Mouse (Mus musculus) ovary, postnatal 14 days (tissue): ENCODE measurements around the gene Insr.
"Not testable (repeated sequence)": the region's sequence is repeated elsewhere in the genome, so short reads cannot be mapped to it uniquely, and the experiment has no call there.

ENCODE experiments used
- DNase-seq: peaks from one replicate; pipeline ENCODE4 v3.0.0; 2022; ENCODE audit warnings: low spot score

The Insr gene

DNA sequence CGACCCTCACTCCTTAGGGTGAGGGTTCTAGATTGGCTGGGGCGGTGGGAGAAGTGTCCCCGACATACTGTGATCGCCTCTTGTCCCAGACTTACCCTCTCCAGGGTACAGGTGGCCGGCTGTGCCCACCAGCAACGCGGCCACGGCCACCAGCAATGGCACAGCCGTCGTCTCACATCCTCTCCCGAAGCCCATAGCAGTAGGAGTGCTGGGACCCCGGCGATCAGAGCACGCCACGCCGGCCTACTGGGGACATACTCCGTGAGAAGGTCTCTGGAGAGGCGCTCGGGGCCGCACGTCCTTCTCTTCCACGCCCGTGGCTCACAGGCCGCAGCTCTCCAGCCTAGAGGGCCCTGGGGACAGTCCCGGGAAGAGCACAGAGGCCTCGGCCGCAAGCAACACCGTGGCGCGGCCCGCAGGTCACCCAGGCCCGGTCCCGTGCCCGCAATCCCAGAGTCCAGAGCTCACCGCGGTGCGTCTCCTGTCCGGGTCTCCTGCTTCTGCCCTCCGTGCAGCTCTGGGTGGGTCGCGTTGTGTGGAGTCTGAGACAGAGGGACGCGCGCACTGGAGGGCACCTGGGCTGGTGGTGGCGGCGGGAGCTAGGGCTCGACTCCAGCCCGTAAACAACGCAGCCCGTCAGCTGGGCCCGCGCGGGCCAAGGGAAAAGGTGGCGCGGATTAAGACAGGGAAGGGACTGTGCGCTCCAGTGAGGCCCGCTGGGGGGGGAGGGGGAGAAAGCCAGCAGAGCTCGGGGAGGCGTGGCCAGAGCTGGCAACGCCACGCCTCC is at the start of gene Insr:
TSS of gene Insr (minus strand) at position 684 of the 787 bp plus-strand sequence.
- peak; percentile 91 for DNase-seq

DNA sequence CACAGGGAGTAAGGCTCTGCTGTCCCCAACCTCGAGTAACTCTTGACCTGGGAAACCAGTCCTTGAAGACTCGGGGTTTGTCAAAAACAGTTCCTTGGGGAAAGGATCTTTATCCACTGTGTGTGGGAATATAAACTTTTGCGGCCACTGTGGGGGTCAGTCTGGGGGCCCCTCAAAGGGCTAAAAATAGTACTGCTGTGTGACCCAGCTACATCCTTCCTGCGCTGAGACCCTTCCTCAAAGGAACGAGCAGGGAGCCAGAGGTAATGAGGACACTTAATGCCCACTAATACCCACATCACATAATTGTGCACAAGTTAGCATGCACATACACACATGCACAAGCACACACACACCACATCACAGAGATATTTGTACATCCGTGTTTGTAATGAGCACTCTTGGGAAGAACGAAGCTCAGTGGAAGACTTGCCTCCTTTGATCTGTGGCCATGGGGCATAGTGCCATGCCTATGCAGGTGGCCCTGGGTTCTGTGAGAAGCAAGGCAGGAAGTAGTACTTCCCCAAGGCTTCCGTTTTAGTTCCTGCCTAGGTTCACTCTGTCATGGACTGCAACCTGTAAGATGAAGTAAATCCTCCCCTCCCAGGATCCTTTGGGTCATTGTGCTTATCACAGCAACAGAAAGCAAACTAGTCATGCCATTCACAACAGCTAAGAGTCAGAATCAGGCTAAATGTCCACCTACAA is 48.3 kb upstream of the Insr start:
- no peak for DNase-seq

DNA sequence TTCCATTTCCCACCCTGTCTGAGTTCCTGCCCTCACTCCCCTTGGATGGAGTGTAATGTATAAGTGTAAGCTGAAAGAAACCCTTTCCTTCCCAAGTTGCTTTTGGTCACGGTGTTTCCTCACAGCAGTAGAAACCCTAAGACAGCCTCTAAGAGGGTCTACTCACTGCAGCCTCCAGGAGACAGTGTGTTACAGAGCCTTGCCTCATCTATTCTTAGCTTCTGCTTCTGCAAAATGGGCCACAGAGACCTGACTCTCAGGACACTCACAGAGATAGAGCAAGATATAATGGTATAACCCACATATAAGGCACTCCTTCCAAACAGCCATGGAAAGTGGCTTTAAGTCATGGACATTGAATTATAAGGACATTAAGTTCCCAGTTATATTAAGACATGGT is 47.6 kb upstream of the Insr start:
- no peak for DNase-seq

DNA sequence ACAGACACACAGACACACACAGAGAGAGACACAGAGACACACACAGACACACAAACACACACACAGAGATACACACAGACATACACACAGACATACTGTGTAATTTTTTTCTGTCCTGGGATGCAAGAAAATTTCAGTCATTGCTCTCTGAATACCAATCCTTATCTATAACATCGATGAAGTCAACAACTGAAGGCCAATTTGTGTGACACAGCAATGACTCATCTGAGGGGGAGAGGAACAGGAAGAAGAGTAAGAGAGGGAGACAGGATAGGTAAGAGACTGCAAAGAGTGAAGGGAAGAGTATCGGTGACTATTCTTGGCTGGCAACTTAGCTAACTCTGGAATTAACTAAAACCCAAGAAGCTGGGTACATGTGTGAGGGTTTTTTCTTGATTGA is 44.8 kb upstream of the Insr start:
- DNase-seq = no peak

DNA sequence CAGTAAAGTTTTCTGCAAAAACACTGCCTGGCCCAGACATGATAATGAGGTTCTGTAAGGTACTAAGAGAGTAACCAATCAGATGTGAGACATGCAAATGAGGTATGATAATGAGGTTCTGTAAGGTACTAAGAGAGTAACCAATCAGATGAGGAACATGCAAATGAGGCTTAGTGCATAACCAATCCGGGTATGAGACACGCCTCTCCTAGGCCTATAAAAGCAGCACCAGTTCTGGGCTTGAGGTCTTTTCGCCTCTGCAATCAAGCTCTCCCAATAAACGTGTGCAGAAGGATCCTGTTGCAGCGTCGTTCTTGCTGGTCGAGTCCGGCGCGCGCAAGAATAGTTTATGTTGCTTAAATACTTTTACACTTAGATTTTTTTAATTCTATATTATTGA is 39.9 kb upstream of the Insr start:
- DNase-seq = not testable (repeated sequence)

DNA sequence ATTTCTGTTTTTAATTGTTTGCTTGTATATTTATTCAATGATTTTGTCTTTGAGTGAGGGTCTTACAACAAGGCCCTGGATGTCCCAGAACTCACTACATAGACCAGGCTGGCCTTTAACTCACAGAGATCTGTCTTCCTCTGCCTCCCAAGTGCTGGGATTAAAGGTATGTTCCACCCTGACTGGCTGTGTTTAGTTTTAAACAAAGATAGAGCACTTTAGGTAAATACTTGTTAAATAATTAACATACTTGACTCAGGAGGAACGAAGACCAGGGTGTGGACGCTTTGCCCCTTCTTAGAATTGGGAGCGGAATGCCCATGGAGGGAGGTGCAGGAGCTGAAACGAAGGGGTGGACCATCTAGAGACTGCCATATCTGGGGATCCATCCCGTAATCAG is 37.2 kb upstream of the Insr start:
- DNase-seq = no peak

DNA sequence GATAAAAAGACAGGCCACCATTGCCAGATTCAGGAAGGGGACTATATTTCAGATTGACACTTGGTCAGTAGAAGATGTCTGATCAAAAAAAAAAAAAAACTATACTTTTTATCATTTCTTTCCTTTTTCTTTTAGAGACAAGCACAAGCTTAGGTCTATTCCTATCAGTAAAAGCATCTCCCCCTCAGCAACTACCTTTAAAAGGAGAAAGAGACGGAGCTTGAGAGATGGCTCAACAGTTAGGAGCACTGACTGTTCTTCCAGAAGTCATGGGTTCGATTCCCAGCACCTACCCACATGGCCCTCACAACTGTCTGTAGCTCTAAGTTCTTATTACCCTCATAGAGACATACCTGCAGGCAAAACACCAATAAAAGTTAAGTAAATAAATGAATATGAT is 34.9 kb upstream of the Insr start:
- no peak for DNase-seq

DNA sequence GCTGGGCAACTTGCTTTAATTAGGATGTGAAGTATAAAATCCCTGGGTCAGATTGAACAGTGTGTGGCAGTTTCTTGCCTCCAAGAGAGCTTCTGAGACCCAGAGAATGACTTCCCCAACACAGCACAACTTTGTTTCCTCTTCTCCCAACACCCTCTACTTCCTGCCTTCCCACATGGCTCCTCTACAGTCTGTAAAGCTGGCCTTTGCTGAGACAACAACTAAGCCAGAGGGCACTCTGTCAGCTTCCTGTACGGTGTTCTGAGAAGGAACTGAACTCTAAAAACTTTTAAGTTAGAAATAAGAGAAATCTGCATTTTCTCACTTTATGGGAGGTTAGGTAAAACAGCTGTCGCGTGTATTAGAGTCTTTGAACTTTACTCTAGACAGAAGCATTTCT is 34.4 kb upstream of the Insr start:
- no peak for DNase-seq

DNA sequence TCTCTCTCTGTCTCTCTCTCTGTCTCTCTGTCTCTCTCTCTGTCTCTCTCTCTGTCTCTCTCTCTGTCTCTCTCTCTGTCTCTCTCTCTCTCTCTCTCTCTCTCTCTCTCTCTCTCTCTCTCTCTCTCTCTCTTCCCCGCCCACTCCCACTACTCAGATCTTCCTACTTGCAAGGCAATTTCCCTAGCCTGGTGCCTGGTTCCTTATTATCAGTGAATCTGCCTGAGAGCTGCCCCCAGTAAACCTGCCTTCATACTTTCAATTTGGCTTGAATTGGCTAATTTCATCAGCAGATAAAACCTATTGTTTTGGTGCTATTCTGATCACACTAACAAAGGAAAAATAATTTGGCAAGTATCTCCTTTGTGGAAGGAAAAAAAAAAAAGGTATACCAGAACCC is 34.0 kb upstream of the Insr start:
- not testable (repeated sequence) for DNase-seq

DNA sequence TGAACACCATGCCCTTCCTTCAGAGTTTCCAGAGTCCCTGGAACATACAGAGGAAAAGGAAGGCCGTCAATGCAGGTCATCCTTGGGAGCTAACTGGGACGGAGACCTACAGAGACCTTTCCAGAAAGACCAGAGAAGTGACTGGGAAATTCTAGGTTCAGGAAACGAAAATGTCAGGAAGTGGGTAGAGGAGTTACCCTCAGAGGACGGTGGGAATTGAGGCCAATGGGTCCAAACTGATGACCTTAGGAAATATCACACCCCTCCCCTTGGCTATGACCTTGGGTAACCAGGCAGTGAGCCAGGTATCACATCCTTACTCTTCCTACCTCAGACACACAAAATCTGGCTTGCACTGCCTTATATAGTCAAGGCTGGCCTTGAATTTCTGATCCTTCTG is 32.1 kb upstream of the Insr start:
- DNase-seq = no peak

DNA sequence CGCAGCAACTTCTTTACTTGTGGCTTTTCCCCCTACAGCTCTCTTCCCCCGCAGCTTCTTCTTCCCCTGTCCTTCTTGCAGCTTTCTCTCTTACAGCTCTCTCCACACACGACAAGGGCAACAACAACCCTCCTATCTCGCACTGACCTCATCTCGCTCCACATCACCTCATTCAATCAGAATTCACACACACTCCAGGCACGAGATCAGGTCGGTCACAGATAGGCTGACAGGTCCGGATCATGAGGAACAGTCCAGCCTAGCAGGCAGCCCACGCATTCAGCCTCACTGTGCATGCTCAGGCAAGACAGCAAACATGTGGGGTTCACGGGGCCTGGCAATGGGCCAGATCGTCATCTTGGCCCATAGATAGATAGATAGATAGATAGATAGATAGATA is 30.2 kb upstream of the Insr start:
- no peak for DNase-seq

DNA sequence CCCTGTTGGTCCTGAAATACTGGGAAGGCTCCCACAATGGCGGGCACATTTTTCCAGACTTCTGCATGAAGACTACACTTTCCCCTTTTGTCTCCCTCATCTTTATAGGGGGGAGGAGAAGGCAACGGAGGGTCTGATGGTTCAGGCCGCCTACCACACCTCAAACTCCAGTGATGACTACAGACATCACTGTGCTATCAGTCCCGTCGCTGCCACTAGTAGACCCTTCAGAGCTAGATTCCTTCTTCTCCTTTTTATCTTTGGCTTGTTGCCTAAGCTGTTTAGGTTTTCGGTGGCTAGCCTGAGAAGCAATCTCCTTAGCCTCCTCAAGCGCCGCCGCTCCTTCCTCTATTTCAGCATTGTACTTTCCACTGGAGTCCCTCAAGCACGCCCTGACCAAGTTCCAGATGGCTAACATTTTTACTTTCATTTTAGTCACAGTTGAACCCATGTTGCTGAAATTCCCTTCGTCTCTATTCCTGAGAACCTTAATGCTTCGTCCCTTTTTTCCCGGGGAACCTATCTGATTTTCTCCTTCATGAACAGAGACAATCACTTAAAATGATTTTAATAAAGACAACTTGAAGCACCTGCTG is 28.9 kb upstream of the Insr start:
- not testable (repeated sequence) for DNase-seq

DNA sequence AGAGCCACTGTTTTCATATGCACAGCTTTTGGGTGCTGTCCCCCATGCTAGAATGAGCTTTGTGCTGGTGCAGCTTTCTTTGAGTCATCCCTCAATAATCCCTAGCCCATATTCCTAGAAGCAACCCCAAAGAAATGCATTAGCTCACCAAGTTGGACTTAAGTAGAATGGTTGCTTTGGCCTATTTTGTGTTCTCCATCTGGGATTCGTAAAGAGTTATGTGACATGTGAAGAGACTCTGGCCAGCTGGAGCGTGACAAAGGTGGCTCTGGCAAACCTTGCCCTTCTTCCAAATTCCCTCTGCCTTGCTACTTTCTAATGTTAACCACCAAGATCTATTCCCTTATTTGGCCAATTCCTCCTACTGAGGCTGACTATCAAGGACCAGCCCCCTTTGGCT is 22.7 kb upstream of the Insr start:
- DNase-seq = no peak

DNA sequence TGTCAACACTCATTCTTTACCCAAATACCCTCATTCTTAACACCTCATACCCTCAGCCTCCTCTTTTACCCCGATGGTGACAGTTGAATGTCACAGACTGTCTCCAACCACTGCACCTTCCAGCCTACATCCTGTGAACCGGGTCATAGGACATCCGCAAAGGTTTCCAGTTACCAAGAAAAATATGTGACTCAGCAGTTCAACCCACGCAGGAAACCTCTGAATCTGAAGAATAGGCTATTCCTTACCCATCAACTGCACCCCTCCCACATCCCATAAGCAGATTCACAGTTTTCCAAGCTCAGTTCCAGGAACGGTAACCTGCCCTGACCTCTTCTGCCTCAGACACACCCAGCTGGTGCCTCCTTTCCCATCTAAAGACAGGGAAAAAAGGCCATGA is 19.9 kb upstream of the Insr start:
- DNase-seq = no peak

DNA sequence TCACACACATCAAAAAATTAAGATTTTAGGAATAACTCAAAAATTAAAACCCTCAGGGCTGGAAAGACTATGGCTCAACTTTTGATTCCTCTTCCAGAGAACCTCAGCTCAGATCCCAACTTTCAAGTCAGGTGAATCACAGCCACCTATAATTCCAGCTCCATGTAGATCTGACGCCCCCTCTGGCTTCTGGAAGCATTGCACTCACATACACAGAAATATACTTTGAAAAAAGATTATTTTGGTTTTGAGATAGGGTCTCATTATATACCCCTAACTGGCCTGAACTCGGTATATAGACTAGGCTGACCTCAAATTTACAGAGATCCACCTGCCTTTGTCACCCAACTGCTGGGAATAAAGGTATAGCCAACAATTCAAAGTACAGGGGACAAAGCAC is 6.4 kb upstream of the Insr start:
- DNase-seq = no peak

DNA sequence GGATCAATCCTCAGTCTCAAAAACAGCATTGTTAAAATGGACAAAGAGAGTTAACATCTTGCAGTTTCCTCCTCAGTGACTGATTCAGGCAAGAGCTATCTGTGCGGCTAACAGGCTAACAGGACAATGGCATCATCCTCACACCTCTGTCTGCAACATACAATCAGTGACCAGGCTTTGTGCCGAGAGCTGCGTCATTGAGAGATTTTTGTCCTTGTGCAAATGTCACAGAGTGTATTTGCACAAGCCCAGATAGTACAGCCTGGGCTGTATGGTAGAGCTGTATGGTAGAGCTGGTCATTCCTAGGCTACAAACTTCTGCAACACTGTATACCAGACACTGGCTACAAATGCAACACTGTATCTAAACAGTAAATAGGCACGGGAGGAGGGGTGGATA is 5.2 kb upstream of the Insr start:
- DNase-seq = no peak

DNA sequence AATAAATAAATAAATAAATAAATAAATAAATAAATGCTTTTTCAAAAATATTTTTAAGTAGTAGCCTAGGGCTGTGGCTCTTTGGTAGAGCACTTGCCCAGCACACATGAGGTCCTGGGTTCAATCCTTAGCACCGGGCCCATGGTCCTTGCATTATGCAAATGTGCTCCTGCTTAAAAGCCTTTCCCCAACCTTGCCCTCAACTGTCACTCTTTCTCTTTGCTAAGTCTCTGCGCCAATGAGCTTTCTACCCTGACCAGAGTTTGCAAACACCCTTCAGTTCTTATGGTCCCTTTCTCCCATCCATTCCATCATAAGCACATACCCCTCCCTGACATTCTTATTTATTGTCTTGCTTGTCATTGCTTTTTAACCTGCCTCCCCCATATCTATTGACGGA is 1.9 kb upstream of the Insr start:
- DNase-seq = no peak

DNA sequence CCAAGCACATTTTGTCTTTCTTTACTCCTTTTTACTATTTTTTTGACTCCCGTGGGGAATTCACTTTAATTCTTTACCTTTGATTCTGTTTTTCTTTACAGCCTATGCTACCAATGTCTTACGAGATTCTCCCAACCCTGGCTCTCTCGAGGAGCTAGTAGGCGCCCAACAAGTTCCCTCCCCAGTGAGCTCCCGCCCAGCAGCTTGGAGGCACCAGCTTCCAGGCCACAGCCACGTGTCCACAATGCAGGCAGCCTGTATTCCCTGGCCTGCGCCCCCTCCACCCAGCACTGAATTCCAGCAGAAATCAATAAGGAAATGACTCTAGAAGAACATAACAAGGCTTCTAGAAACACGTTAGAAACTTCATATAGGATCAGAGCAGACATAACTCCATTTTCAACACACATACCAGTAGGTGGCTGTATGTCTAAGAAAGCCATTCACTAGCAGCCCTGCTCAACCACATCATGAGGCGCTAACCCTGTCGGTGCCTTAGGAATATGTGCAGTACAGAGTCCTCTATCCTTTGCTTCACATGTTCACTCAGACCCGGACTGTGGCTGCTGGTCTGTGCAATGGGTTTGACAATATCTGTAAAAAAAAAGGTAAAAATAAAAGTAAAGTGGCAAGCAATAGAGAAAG is 971 bp upstream of the Insr start:
- no peak for DNase-seq

DNA sequence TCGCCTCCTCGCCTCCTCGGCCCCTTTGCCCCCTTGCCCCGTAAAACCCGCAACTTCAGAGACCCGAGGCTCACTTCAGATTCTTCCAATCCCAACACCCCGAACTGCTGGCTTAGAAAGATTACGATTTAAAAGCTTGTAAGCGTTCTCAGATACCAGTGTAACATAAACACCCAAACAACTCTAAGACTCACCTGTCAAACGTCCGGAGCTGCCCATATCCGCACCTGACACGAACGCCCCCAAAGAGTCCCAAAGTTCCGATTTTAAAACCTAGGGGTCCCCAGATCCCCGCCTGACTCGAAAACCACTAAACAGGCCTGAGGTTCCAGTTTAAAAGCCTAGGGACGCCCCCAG is 282 bp upstream of the Insr start:
- no peak for DNase-seq

DNA sequence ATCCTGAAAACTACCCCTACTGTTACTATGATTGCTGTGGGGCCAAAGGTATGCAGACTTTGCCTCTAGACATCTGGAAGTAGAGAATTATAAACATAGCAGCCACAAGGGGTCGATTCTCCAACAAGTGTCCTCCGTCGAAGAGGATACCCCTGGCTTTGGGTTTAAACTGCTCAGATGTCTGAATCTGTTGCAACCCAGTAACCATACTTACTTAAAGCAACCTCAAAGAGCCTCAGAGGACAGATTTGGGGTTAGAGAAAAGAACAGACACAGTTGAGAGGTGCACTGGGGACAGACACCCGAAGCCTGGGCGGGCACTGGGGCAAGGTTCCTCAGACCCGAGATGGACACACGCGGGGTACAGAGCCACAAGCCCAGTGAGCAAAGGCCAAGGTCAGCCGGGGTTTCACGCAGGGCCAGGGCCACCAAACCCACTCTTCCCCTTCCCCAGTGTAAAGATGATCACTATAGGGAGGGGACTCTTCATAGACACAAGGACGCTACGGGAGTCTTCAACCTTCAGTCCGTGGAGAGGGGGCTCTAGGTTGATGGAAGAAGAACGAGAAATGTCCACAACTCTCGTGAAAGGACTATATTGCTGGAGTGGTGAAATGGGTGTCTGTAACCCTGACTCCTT is 1.1 kb downstream of the Insr start:
- DNase-seq = no peak

DNA sequence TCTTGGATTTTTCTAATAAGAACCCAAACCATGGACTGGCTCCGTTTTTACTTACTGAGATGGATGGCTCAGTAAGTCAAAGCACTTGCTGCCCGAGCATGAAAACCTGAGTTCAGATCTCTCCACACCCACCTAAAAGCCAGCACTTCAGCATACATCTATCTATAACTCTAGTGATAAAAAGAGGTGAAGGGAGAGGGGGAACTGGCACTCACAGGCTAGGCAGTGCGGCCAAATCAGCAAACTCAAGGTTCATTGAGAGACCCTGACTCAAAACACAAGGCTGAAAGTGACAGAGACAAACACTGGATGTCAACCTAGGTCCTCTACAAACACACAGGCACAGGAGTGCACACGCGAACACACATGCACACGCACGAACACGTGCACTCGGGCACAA is 2.2 kb downstream of the Insr start:
- DNase-seq = no peak

DNA sequence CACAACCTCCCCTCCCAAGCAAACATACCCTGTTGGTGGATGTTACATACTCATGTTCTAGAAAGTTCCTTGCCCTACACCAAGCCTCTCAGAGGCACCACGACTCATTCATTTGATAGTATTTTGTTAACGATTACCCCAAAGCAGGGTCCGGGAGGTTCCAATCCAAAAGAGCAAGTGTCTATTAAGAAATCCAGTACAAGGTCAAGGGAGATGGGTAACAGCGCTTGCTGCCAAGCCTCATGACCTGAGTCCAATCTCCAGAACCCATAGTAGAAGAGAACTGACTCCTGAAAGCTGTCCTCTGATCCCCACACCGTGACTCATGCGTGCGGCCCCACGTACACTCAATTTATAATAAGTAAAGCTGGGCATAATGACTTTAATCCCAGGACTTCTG is 3.4 kb downstream of the Insr start:
- DNase-seq = no peak

DNA sequence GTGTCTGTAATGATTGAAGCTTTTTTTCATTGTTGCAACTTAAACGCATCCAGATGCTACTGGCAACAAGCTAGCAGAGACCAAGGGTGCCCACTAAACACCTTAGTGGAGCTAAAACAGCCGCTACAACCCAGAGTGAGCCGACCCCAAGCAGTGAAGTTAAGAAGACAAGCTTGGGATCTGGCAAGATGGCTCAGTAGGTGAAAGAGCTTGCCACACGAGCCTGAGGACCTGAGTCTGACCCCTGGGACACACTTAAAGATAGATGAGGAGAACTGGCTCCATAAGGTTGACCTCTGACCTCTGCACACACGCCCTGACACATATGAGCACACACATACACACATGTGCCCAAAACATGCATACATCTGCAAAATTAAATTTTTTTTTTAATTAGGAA is 4.2 kb downstream of the Insr start:
- DNase-seq = no peak
